Mouse (Mus musculus) left cerebral cortex, postnatal 4 days (tissue): Measurements from ENCODE around the gene LTO1. TPM values are rescaled to one million over a fixed set of nuclear protein-coding genes. Genes with fewer than 3 reads are reported as not detected.

Experiments
- total RNA-seq, 2 experiments: library from RNA; stranded (reverse); gene quantifications; 2 replicates each; pipeline ENCODE4 v1.2.3; 2021

The LTO1 gene
- total RNA-seq, 2 experiments from 2014 or later = 33.5 to 36.0 TPM

Other genes starting within 250 kb of the LTO1 start
- gene Ano1, start 163.1 kb upstream of the LTO1 start, total RNA-seq = 1 to 10 TPM; 5.3 to 7.6 TPM
- gene Fgf3, start 77.0 kb upstream of the LTO1 start, total RNA-seq = under 1 TPM; 0.44 to 0.72 TPM
- gene Fgf4, start 67.7 kb upstream of the LTO1 start, total RNA-seq = not detected
- under 1 TPM; 0.26 to 0.62 TPM for gene Fgf15, start 18.6 kb upstream of the LTO1 start, total RNA-seq
- gene Ccnd1, start 24.8 kb downstream of the LTO1 start, total RNA-seq = 10 to 100 TPM; 27.5 to 30.5 TPM